Mouse (Mus musculus) thymus, adult 2 months (tissue): ENCODE measurements around the gene Ube2l3.

ENCODE experiments used
- CTCF ChIP-seq: fragments of 200-500 bp; IDR thresholded peaks from 2 replicates; pipeline ENCODE4 v1.5.1; 2012; ENCODE audit warnings: mild to moderate bottlenecking, control low read depth, low read length, moderate library complexity, borderline replicate concordance; ENCODE audit not compliant: control insufficient read depth, poor library complexity, insufficient read depth; ENCODE audit errors: extremely low read depth
- POLR2A ChIP-seq: fragments of 200-500 bp; IDR thresholded peaks from 2 replicates; pipeline ENCODE4 v1.6.1; 2012; ENCODE audit warnings: mild to moderate bottlenecking, low read length, control low read depth, moderate library complexity; ENCODE audit not compliant: control insufficient read depth, poor library complexity, insufficient read depth; ENCODE audit errors: extremely low read depth

DNA sequence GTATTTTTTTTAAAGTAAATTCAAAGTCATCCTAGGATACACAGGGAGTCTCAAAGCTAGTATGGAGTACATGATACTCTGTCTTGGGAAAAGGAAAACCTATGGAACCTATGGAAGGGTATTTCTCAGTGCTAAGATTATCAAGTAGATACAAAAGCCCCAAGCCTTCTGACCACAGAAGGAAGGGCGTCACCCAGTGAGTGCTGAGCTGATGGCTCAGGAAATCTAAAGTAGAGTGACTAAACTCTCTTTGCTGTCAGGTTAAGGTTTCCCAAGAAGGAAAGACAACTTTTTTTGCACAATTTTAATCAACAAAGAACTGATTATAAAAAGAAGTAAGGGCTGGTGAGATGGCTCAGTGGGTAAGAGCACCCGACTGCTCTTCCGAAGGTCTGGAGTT is 22.7 kb downstream of the Ube2l3 start:
- no peak for TF ChIP-seq CTCF
- no peak for TF ChIP-seq POLR2A
